Mouse (Mus musculus): ENCODE results near the gene Cxcr6.

Gene Cxcr6

GRCm38 (mm10) chr9:123818601-123819000 lies 12.3 kb downstream of the Cxcr6 start:
- no peak for DNase-seq (ENCODE audit: low read depth)

DNA sequence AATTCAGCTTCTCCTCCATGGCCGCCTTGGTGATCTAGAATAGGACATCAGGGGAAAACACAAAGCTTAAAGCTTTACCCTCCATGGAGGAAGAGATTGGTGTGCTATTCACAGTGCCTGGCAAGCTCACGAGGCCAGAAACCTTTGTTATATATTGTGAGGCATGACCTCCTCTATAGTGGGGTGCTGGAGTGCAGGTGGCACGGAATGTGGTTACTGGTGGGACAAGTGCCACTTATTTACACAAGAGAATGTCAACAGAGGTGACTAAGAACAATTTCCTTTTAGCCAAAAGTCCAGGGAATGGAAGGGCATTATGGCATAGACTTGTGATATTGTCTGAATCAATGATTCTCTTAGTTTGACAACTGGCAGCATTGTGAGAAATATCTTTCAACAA lies 20.4 kb downstream of the Cxcr6 start:
- no peak for DNase-seq (ENCODE audit: low read depth)

DNA sequence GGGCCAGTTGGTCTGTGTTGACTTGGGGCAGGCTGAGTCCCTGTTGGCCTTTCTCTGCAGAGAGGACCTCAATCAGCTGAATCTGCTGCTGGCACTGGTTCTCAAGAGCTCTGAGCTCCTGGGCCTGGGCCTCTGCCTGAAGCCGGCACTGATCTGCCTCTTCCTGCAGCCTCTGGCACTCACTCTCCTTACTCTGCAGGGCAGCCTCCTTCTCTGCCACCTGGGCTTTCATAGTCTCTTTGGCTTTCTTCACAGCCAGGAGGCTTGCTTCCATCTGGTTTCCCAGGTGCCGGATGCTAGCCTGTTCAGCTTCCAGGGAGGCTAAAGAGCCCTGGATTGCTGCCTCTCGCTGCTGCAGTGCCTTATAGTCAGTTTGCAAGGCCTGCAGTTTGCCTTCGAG lies 22.6 kb downstream of the Cxcr6 start:
- no peak for DNase-seq (ENCODE audit: low read depth)

GRCm38 (mm10) chr9:123835851-123836250 lies 29.6 kb downstream of the Cxcr6 start:
- no peak for DNase-seq (ENCODE audit: low read depth)

- DNase-seq (ENCODE audit: low read depth): no peak
Measured at GRCm38 (mm10) chr9:123840243-123840642, 34.0 kb downstream of the Cxcr6 start.

DNA sequence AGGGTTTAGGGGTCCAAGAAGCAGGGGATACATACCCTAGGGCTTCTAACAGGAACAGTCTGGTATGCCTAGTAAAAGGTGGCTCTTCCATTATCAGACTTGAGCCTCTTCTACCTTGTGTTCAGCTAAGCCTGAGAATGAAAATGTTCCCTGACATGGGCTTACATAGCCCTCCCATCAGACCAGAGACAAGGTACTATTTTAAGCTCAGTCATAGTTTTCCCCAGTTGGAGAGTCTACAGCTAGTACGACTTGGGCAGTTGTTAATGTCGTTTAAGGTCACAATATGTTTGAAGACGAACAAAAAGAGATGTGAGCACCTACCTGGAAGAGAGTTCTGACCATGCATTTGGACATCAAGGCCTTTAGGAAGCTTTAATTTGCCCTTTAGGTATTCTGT lies 38.2 kb downstream of the Cxcr6 start:
- no peak for DNase-seq (ENCODE audit: low read depth)

DNA sequence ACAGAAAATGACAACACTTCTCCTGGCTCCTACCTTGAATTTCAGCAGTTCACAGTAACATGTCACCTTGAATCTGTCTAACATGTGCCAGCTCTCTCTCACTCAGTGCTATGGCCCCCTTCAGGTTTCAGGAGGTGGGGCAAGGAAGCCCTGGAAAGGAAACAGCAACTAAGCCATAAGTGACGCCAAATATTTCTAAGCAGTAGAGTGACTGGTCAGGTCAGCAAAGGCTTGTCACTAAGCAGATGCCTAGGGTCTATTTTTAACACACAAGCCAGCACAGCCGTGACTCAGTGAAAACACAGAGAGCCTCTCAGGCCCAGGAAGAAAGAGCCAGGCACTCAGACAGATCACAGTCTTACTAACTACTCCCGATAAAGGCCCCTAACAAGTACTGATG lies 38.8 kb downstream of the Cxcr6 start:
- no peak for DNase-seq (ENCODE audit: low read depth)

GRCm38 (mm10) chr9:123846490-123846889 lies 40.2 kb downstream of the Cxcr6 start:
- DNase-seq (ENCODE audit: low read depth): no peak

- peak; percentile 43 for DNase-seq (ENCODE audit: low read depth)
Measured at GRCm38 (mm10) chr9:123849976-123850695, 43.9 kb downstream of the Cxcr6 start.

GRCm38 (mm10) chr9:123850705-123851061 lies 44.4 kb downstream of the Cxcr6 start:
- no peak for DNase-seq (ENCODE audit: low read depth)

GRCm38 (mm10) chr9:123851062-123851712 lies 44.9 kb downstream of the Cxcr6 start:
- DNase-seq (ENCODE audit: low read depth): peak; percentile 78

GRCm38 (mm10) chr9:123851713-123852448 lies 45.6 kb downstream of the Cxcr6 start, which contains the start of gene Fyco1:
Gene Fyco1 (minus strand): TSS chr9:123851899.
- peak; percentile 95 for DNase-seq (ENCODE audit: low read depth)

DNA sequence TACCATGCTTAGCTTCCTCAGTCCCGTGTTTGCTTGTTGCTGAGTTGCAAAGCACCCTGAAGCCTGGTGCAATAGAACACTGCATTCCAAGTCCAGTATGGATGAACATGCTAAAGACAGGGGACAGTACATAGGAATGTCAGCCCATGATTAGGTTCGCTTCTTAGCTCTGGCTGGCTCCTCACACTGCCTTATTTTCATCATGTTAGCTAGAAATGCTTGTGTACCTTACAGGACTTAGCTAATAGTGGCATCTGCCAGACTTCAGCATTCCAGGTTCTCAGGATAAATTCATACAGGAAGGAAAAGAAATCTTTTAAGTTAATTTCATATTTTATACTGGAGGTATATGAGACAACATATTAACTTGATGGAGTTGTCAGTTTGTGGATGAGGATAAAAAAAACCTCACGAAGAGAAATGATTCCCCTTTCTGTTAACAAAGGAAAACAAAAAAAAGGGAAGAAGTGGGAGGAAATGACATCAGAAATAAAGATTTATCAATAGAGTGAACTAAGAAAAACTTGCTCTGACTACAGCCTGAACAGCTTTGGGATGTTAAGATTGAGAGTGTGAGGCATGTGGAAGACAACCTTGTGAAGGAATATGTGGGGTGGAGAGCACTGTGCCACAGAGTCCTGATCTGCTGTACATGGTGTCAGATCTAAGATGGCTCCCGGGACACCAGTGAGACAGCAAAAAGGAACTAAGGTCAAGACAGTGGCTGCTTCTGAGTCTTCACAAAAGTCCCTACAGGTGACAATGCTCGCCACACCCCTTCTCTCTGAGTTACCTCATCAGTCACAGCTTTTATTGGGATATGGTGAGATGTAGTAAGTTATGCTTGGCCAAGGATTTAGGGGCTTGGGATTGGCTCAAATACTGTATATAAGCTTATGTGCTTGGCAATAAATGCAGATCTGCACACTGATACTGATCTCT lies 46.4 kb downstream of the Cxcr6 start:
- DNase-seq (ENCODE audit: low read depth): peak; percentile 30

DNA sequence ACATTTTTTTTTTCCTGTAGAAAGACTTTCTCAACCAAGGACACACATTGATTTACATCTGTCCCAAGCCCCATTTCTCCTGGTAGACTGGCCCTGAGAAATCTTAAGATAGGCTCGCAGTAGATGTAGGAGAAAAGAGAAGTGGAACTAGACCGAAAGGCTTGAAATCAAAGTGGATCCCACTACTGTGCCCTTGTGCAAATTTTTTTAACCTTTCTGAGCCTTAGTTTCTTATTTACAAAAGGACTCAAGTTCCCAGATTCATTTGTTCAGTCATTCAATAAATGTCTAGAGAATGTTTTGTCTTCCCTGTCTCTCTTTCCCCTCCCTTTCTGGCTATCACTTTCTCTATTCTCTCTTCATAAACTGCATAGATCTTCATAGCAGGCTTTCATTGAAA lies 50.6 kb downstream of the Cxcr6 start:
- no peak for DNase-seq (ENCODE audit: low read depth)

Data from naive thymus-derived CD4-positive, alpha-beta T cell, adult 2 months (primary cell).